Comparison of ENCODE assay signal across 7 mouse cellular contexts in genomic region chr6:115717715-115718558, GRCm38 (mm10). TPM values are rescaled to one million over a fixed set of nuclear protein-coding genes. Genes with fewer than 3 reads are reported as not detected.
DNase-seq lines count a peak whose midpoint lies in the region; ATAC-seq lines count a peak whose summit lies in the region.

No protein-coding gene starts in this region.

- H3K9me3 ChIP-seq in liver, embryonic 13.5 days (replicated peaks): no peaks in the 10 kb centered on the region

- H3K4me2 ChIP-seq in liver, embryonic 13.5 days: peak overlapping the region; percentile 74

- peak; percentile 92 for ATAC-seq in liver, embryonic 13.5 days (ENCODE audit: low read depth)

- under 1% methylated on average over 15 of the region's 15 CpGs for WGBS in liver, embryonic 13.5 days (ENCODE audit: insufficient replicate concordance)

- H3K4me1 ChIP-seq in liver, embryonic 13.5 days (replicated peaks): peaks cover 16% of the 10 kb centered on the region

- peak; percentile 18 for DNase-seq in MN1 (ENCODE audit: low spot score)
- peak; percentile 56 for DNase-seq in c-Kit-positive CD71-negative TER-119-negative erythroid progenitor cells, embryonic 14.5 days (ENCODE audit: low read depth)
- DNase-seq in gastrocnemius, postnatal 14 days: peak; percentile 47
- DNase-seq in hindlimb bud, embryonic 11.5 days (ENCODE audit: extremely low spot score, low read depth, low spot score): peak; percentile 53
- DNase-seq in liver, embryonic 13.5 days: peak; percentile 59
- peak; percentile 77 for DNase-seq in naive thymus-derived CD4-positive, alpha-beta T cell, adult 2 months (ENCODE audit: low read depth)
- DNase-seq in urinary bladder, adult 2 months (ENCODE audit: low spot score): peak; percentile 29

- H3K27me3 ChIP-seq in liver, embryonic 13.5 days: no peaks in the 10 kb centered on the region

- intact Hi-C loops in gastrocnemius, postnatal 14 days (cut with DNase I; ENCODE audit: low total_unique reads): no loop called here

- no peaks in the 10 kb centered on the region for H3K36me3 ChIP-seq in liver, embryonic 13.5 days

- H3K27ac ChIP-seq in liver, embryonic 13.5 days: 0 out of 2 replicates have a peak overlapping the region, but pooled peaks have one; percentile 2

- H3K9ac ChIP-seq in liver, embryonic 13.5 days: peak overlapping the region; percentile 46

- peak overlapping the region; percentile 43 for H3K4me3 ChIP-seq in liver, embryonic 13.5 days (replicated peaks)

RNA-seq across cellular contexts. Expression of gene Raf1, which starts 41.5 kb away (rescaled TPM):
- 10 to 100 TPM; 88.8 to 92.8 TPM for total RNA-seq in gastrocnemius, postnatal 14 days (2021)
- polyA plus RNA-seq in liver, embryonic 13.5 days (2015; fragmentation: Nextera tagmentation; extraction: Ambion mirVana): 32.8 and 38.3 TPM in 2 replicates
- 107 and 120 TPM in 2 replicates for polyA plus RNA-seq in urinary bladder, adult 2 months (2012; rRNA removed)

RNA-seq across cellular contexts. Expression of gene Tmem40, which starts 44.3 kb away (rescaled TPM):
- under 1 TPM; 0.33 to 0.80 TPM for total RNA-seq in gastrocnemius, postnatal 14 days (2021)
- polyA plus RNA-seq in liver, embryonic 13.5 days (2015; fragmentation: Nextera tagmentation; extraction: Ambion mirVana): 28.3 and 29.9 TPM in 2 replicates
- 34.8 and 49.5 TPM in 2 replicates for polyA plus RNA-seq in urinary bladder, adult 2 months (2012; rRNA removed)

RNA-seq across cellular contexts. Expression of gene Cand2, which starts 56.4 kb away (rescaled TPM):
- 10 to 100 TPM; 68.1 to 86.4 TPM for total RNA-seq in gastrocnemius, postnatal 14 days (2021)
- polyA plus RNA-seq in liver, embryonic 13.5 days (2015; fragmentation: Nextera tagmentation; extraction: Ambion mirVana): 3.3 and 4.3 TPM in 2 replicates
- 6.5 and 7.0 TPM in 2 replicates for polyA plus RNA-seq in urinary bladder, adult 2 months (2012; rRNA removed)

Comparison
In these comparisons a context has a peak if more than half of its experiments do, and no peak if none do; other contexts are left out.
1. Peak in every context shown above with its lines: DNase-seq, ATAC-seq, H3K4me3 ChIP-seq and H3K27ac ChIP-seq.
2. DNase-seq: peak in every context shown above with its lines; median percentile 77 in naive thymus-derived CD4-positive, alpha-beta T cell, adult 2 months; 59 in liver, embryonic 13.5 days; 56 in c-Kit-positive CD71-negative TER-119-negative erythroid progenitor cells, embryonic 14.5 days; 53 in hindlimb bud, embryonic 11.5 days; 47 in gastrocnemius, postnatal 14 days; 29 in urinary bladder, adult 2 months; 18 in MN1.